Mouse (Mus musculus): ENCODE results near the gene Sctr. TPM values are rescaled to one million over a fixed set of nuclear protein-coding genes. Genes with fewer than 3 reads are reported as not detected.

The Sctr gene
- total and polyA plus RNA-seq, 2 experiments: not detected

GRCm38 (mm10) chr1:120100456-120101226 is 93.9 kb downstream of the Sctr start:
- H3K79me2 ChIP-seq (ENCODE audit: control insufficient read depth, insufficient read depth, low read length): no peaks in the 10 kb centered on the region
- peak overlapping the region; percentile 68 for H3K27ac ChIP-seq (replicated peaks; ENCODE audit: insufficient read depth, low read depth, low read length)
- H3K4me1 ChIP-seq (ENCODE audit: control insufficient read depth, insufficient read depth, low read length): peaks cover 22% of the 10 kb centered on the region
- H3K36me3 ChIP-seq (ENCODE audit: control insufficient read depth, insufficient read depth, low read length): no peaks in the 10 kb centered on the region
- no peaks in the 10 kb centered on the region for H3K27me3 ChIP-seq (ENCODE audit: control insufficient read depth, insufficient read depth, low read length)
- H3K4me3 ChIP-seq (ENCODE audit: insufficient read depth, low read depth, low read length): no peak overlapping the region
- TF ChIP-seq POLR2A (IDR thresholded peaks at IDR 0.05; ENCODE audit: extremely low read depth, insufficient read depth, low read length) (no peak), CTCF (IDR thresholded peaks at IDR 0.05; ENCODE audit: low read depth, low read length) (no peak)
- peak; percentile 98 for DNase-seq (ENCODE audit: extremely low read depth, low read depth, low spot score)
- 36% methylated on average over 8 of the region's 8 CpGs for WGBS
- no peak overlapping the region for H3K9ac ChIP-seq (ENCODE audit: low read depth, low read length)

GRCm38 (mm10) chr1:120101227-120101609 is 94.5 kb downstream of the Sctr start:
- TF ChIP-seq POLR2A (IDR thresholded peaks at IDR 0.05; ENCODE audit: extremely low read depth, insufficient read depth, low read length): no peak
- TF ChIP-seq CTCF (IDR thresholded peaks at IDR 0.05; ENCODE audit: low read depth, low read length): no peak
- Histone ChIP-seq H3K4me3 (ENCODE audit: insufficient read depth, low read depth, low read length) (no peak overlapping the region), H3K27ac (replicated peaks; ENCODE audit: insufficient read depth, low read depth, low read length) (no peak overlapping the region; the same call in 1 of the 2 replicates), H3K79me2 (ENCODE audit: control insufficient read depth, insufficient read depth, low read length) (no peaks in the 10 kb centered on the region), H3K27me3 (ENCODE audit: control insufficient read depth, insufficient read depth, low read length) (no peaks in the 10 kb centered on the region), H3K9ac (ENCODE audit: low read depth, low read length) (no peak overlapping the region), H3K4me1 (ENCODE audit: control insufficient read depth, insufficient read depth, low read length) (peaks cover 22% of the 10 kb centered on the region), H3K36me3 (ENCODE audit: control insufficient read depth, insufficient read depth, low read length) (no peaks in the 10 kb centered on the region)
- WGBS: 90% methylated on average over 3 of the region's 3 CpGs
- no peak for DNase-seq (ENCODE audit: extremely low read depth, low read depth, low spot score)

GRCm38 (mm10) chr1:120105556-120105959 is 98.9 kb downstream of the Sctr start:
- Histone ChIP-seq H3K79me2 (ENCODE audit: control insufficient read depth, insufficient read depth, low read length) (no peaks in the 10 kb centered on the region), H3K27ac (replicated peaks; ENCODE audit: insufficient read depth, low read depth, low read length) (no peak overlapping the region), H3K36me3 (ENCODE audit: control insufficient read depth, insufficient read depth, low read length) (no peaks in the 10 kb centered on the region), H3K9ac (ENCODE audit: low read depth, low read length) (no peak overlapping the region), H3K27me3 (ENCODE audit: control insufficient read depth, insufficient read depth, low read length) (no peaks in the 10 kb centered on the region), H3K4me3 (ENCODE audit: insufficient read depth, low read depth, low read length) (no peak overlapping the region), H3K4me1 (ENCODE audit: control insufficient read depth, insufficient read depth, low read length) (peaks cover 8% of the 10 kb centered on the region)
- TF ChIP-seq POLR2A (IDR thresholded peaks at IDR 0.05; ENCODE audit: extremely low read depth, insufficient read depth, low read length): no peak
- TF ChIP-seq CTCF (IDR thresholded peaks at IDR 0.05; ENCODE audit: low read depth, low read length): no peak
- DNase-seq (ENCODE audit: extremely low read depth, low read depth, low spot score): peak; percentile 65
- WGBS: 13% methylated on average over 5 of the region's 5 CpGs

DNA sequence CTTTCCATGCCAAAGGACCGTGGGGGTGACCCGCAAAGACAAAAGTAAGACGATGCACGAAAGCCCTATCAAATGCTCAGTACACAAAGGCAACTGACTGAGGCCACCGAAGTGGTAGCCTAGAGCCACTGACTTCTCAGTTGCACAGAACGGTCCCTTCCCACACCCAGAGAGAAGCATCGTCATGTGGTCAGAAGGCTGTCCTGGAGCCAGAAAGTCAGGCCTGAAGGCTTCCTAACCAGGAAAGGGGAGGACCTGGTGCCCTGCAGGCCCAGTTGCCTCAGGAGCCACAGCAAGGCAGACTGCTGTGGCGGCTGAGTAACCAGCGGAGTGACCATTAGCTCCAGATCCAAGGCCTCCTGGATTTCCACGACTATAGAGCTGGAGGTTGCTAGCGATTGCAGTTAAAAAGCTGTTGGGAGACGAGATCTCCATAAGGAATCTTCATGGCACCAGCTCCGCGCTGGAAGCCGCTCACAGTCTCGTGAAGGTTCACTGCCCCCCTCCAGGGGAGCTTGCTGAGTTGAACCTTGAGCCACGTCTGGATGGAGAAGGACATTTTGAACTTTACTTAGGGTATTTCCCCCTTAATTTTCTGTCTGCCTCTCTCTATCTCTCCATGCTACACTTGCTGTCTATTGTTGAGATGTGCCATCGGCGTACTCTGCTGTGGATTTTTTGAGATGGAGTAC is 103.2 kb downstream of the Sctr start:
- Histone ChIP-seq H3K27me3 (ENCODE audit: control insufficient read depth, insufficient read depth, low read length) (no peaks in the 10 kb centered on the region), H3K36me3 (ENCODE audit: control insufficient read depth, insufficient read depth, low read length) (peaks cover 24% of the 10 kb centered on the region), H3K4me3 (ENCODE audit: insufficient read depth, low read depth, low read length) (no peak overlapping the region), H3K79me2 (ENCODE audit: control insufficient read depth, insufficient read depth, low read length) (no peaks in the 10 kb centered on the region), H3K27ac (replicated peaks; ENCODE audit: insufficient read depth, low read depth, low read length) (no peak overlapping the region), H3K4me1 (ENCODE audit: control insufficient read depth, insufficient read depth, low read length) (peaks cover 2% of the 10 kb centered on the region), H3K9ac (ENCODE audit: low read depth, low read length) (no peak overlapping the region)
- WGBS: 85% methylated on average over 19 of the region's 19 CpGs
- no peak for TF ChIP-seq CTCF (IDR thresholded peaks at IDR 0.05; ENCODE audit: low read depth, low read length)
- no peak for TF ChIP-seq POLR2A (IDR thresholded peaks at IDR 0.05; ENCODE audit: extremely low read depth, insufficient read depth, low read length)
- DNase-seq (ENCODE audit: extremely low read depth, low read depth, low spot score): no peak

DNA sequence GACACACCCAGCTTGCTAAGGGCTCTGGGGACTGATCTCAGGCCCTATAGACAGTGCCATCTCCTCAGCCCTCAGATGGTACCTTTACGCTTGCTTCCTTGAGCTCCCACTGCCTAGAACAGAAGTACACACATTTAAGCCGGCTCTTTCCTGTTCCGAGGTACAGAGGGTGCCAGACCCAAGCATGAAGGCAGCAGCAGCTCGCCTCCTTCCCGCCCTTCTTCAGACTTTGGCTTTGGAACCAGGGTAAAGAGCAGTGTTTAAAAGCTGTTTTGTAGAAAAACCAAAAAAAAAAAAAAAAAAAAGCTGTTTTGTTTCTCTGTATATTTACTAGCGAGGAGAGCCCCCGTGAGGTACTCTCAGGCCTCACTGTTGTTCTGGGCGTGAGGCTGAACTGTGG is 105.1 kb downstream of the Sctr start:
- Histone ChIP-seq H3K79me2 (ENCODE audit: control insufficient read depth, insufficient read depth, low read length) (no peaks in the 10 kb centered on the region), H3K4me1 (ENCODE audit: control insufficient read depth, insufficient read depth, low read length) (peaks cover 8% of the 10 kb centered on the region; the same call in 1 of the 2 replicates), H3K27ac (replicated peaks; ENCODE audit: insufficient read depth, low read depth, low read length) (no peak overlapping the region), H3K4me3 (ENCODE audit: insufficient read depth, low read depth, low read length) (no peak overlapping the region), H3K27me3 (ENCODE audit: control insufficient read depth, insufficient read depth, low read length) (no peaks in the 10 kb centered on the region), H3K36me3 (ENCODE audit: control insufficient read depth, insufficient read depth, low read length) (peaks cover 30% of the 10 kb centered on the region), H3K9ac (ENCODE audit: low read depth, low read length) (no peak overlapping the region)
- no peak for TF ChIP-seq CTCF (IDR thresholded peaks at IDR 0.05; ENCODE audit: low read depth, low read length)
- TF ChIP-seq POLR2A (IDR thresholded peaks at IDR 0.05; ENCODE audit: extremely low read depth, insufficient read depth, low read length): no peak
- 73% methylated on average over 8 of the region's 8 CpGs for WGBS
- DNase-seq (ENCODE audit: extremely low read depth, low read depth, low spot score): peak; percentile 35
